Mouse (Mus musculus) layer of hippocampus, adult 2 months (tissue): Measurements from ENCODE around the gene Pde12. TPM values are rescaled to one million over a fixed set of nuclear protein-coding genes. Genes with fewer than 3 reads are reported as not detected.
A peak's percentile ranks its signal among the peaks of the same experiment; 100 is the strongest.

Experiments used
- DNase-seq, 2 experiments: peaks; one replicate each; pipeline ENCODE4 v3.0.0; 2022; ENCODE audit warnings: low spot score in 2 of 2
- H3K27ac ChIP-seq: fragments of 200-600 bp; 2 replicates; pipeline ENCODE4 v1.8.1; 2022
- H3K4me3 ChIP-seq: fragments of 200-600 bp; 2 replicates; pipeline ENCODE4 v1.8.1; 2022; ENCODE audit warnings: mild to moderate bottlenecking
- CTCF ChIP-seq: fragments of 200-600 bp; conservative IDR thresholded peaks from 2 replicates; pipeline ENCODE4 v1.8.1; 2022; ENCODE audit warnings: antibody characterized with exemption, mild to moderate bottlenecking, moderate library complexity
- microRNA-seq, 2 experiments: library from miRNA; unstranded; fragments of <30 nt; microRNA quantifications; one replicate each; pipeline ENCODE4 v1.2.0; 2021
- total RNA-seq, 2 experiments: library from RNA; stranded (reverse); gene quantifications; 2 replicates each; pipeline ENCODE4 v1.2.3; 2021

The Pde12 gene
- total RNA-seq, 2 experiments from 2014 or later = 7.8 to 8.5 TPM

DNA sequence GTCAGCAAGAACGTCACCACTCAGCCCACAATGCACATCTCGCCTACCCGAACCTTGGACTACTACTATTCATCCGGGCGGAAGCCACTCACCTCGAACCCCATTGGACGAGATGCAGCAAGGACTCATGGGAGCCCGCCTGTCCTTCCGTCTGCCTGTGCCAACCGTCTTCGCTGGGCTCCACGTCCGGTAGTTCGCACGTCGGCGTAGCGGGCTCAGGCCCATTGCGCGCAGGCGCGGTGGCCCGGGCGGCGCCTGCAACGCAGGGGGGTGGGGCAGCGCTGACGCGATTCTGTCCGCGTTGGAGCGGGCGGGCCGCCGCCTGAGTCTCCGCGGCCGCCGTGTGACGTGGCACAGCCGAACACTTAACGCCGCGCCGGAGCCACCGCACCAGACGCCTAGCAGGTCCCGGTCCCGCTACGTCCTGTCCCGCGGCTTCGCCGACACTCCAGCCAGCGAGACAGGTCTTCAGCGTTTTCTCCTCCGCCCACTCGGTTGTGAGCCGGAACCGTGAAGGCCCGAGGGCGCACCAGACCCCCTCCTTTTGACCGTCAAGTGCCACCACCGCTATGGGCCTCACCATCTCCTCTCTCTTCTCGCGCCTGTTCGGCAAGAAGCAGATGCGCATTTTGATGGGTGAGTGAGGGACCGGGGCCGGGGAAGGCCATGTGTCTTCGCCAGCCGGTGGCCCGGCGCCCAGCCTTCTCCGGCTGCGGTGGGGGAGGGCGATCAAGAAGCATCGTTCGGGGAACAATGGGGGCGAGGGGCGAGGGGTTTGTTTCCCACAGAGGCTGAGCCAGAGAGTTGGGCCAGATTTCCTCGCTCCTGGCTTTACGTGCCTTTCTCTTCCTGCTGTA is 31.6 kb downstream of the Pde12 start, which contains the start of gene Arf4:
Gene Arf4 (plus strand): TSS at position 224 of the 857 bp plus-strand sequence.
- H3K4me3 ChIP-seq = peak within 1 kb of the TSS; percentile 94
- no peak for TF ChIP-seq CTCF
- H3K27ac ChIP-seq = peak within 1 kb of the TSS; percentile 98
- peak; percentile 97 to 99 for DNase-seq

DNA sequence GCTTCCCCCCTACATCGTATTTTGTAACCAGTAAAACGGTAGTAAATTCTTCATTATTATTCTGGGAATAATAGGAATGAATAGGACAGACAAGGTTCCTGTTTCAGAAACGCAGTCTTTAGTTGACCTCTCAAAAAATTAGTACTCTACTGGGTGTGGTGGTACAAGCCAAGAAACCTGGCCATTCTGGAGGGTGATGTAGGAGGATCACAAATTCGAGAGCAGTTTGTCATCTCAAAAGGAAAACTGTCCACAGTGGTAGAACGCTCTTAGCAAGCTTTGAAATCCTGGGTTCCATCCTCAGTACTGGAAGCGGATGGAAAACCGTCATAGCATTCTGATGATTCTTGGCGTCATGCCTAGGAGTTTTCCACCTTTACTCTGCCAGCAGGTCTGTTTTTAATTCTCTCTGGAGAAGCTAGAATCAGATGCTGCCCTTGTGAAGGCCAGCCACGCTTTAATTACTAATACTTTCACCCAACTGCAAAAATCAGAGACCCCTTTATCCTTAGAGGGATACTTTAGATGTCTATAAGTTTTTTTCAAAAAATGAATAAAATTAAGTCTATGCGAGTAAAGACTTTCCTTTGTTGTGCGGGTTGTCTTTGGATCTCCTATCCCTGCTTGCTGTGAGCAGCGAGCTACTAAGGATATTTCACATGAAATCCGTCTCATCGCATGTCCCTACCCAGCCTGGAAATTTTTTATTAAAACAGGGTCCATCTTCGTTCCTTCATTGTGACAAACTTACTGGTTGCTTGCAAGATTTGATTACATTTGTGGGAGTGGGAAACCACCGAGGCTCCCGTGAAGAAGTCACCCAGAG is 32.4 kb downstream of the Pde12 start:
- peak in 1 of 2 experiments; percentile 29 for DNase-seq
- peak overlapping the region; percentile 94 for H3K4me3 ChIP-seq
- no peak for TF ChIP-seq CTCF
- peak overlapping the region; percentile 98 for H3K27ac ChIP-seq

DNA sequence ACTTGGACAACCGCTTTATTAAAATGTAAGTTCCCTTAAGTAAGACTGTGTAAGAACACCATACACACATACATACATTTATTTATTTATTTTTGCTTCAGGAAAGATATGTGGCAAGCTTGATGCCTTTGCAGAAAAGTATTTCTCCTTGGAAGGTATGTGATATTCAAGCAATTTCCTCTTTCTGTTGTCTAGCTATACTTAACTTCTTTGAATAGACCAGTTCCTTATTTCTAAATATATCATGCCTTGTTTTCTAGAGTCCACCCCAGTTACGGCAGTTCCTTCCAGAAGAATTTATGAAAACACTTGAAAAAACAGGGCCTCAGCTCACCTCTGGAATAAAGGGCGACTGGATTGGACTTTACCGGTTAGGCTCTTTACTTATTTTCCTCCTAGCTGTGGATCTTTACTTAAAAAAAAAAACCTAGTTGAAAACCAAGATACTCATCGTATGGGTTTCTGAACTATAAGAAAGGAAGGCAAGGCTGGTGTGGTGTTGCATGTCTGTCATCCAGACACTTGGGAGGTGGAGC is 43.0 kb downstream of the Pde12 start:
- TF ChIP-seq CTCF = no peak
- H3K4me3 ChIP-seq = no peak overlapping the region

DNA sequence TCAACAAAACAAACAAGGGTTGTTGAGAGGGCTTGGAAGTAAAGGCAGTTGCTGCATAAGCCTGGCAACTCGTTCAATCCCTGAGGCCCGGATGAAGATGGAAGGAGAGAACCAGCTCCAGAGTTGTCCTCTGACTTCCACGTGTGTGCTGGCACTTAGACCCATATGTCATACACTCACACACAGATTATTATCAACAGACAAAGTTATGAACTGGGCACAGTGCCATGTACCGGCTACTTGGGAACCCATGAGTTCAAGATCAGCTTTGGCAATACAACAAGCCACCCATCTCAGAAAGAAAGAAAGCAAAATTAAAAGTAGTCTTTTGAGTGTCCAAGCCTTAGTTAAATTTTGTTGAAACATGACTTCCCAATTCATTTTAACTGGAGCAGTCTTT is 44.4 kb downstream of the Pde12 start:
- DNase-seq = no peak
- no peak for TF ChIP-seq CTCF
- no peak overlapping the region for H3K4me3 ChIP-seq
- no peak overlapping the region for H3K27ac ChIP-seq

More for the DNA sequence above, 43.0 kb downstream of the Pde12 start:
- peak overlapping the region; percentile 39; the same call in 1 of the 2 replicates for H3K27ac ChIP-seq
- no peak for DNase-seq

DNA sequence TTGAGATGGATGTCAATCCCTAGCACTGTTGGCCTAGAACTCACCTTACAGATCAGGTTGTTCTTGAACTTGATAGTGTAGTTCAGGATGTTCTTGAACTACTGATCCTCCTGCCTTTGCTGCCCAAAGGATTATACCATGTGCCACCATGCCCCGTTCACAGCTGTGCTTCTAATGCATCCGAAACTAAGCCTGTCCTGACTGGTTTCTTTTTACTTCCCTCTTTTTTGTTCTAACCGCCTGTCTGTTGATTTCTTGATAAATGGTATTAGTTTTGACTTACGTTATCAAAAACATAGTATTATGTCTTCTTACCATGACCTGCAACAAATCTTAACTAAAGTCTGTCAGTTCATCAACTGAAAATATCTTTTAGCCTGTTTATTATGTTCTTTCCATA is 59.0 kb downstream of the Pde12 start:
- DNase-seq = no peak
- TF ChIP-seq CTCF = no peak
- H3K27ac ChIP-seq = no peak overlapping the region
- no peak overlapping the region for H3K4me3 ChIP-seq

Small RNAs within 50 kb of the gene (microRNA-seq; reads per million reads assigned to microRNA genes)
- gene Mir7672 = 0.32 to 1.3 reads per million in 2 experiments

Other genes starting within 250 kb of the Pde12 start
- gene Slmap, start 135.0 kb downstream of the Pde12 start, total RNA-seq = 100 to 1,000 TPM; 102 to 104 TPM
- gene Dennd6a, start 96.0 kb downstream of the Pde12 start, total RNA-seq = 10 to 100 TPM; 24.0 to 26.3 TPM
- 100 to 1,000 TPM; 109 to 115 TPM for gene Arf4, start 31.8 kb downstream of the Pde12 start, total RNA-seq
- under 1 TPM; 0.20 to 0.87 TPM for gene Dnah12, start 23.4 kb upstream of the Pde12 start, total RNA-seq
- gene Asb14, start 224.7 kb upstream of the Pde12 start, total RNA-seq = not detected